Mouse (Mus musculus) neural tube, embryonic 11.5 days (tissue): ENCODE data around the gene Xrcc3. TPM values are rescaled to one million over a fixed set of nuclear protein-coding genes. Genes with fewer than 3 reads are reported as not detected.

ENCODE experiments used
- ATAC-seq: fragments of 200-750 bp; cut with Nextera tagmentation; 2 replicates; pipeline ENCODE4 v1.8.0; 2017; ENCODE audit warnings: moderate number of reproducible peaks, mild to moderate bottlenecking, moderate TSS enrichment, moderate library complexity; ENCODE audit not compliant: insufficient read depth, low FRiP score, low TSS enrichment
- DNase-seq: peaks from one replicate; pipeline ENCODE4 v3.0.0-alpha.2; 2015; ENCODE audit warnings: low spot score
- H3K27ac ChIP-seq: fragments of 300-500 bp; sonication (generic); 2 replicates; pipeline ENCODE4 v1.5.1; 2014; ENCODE audit warnings: low read depth, mild to moderate bottlenecking, low read length
- H3K27me3 ChIP-seq: fragments of 300-500 bp; sonication (generic); 2 replicates; pipeline ENCODE4 v1.6.1; 2014; ENCODE audit warnings: mild to moderate bottlenecking, low read length, mixed read lengths; ENCODE audit not compliant: control insufficient read depth, insufficient read depth
- H3K36me3 ChIP-seq: fragments of 300-500 bp; sonication (generic); 2 replicates; pipeline ENCODE4 v1.6.1; 2014; ENCODE audit warnings: mild to moderate bottlenecking, low read length, moderate library complexity, mixed read lengths; ENCODE audit not compliant: control insufficient read depth, insufficient read depth
- H3K4me1 ChIP-seq: fragments of 300-500 bp; sonication (generic); 2 replicates; pipeline ENCODE4 v1.6.1; 2014; ENCODE audit warnings: low read length, mixed read lengths; ENCODE audit not compliant: control insufficient read depth, insufficient read depth
- H3K4me2 ChIP-seq: fragments of 300-500 bp; sonication (generic); 2 replicates; pipeline ENCODE4 v1.6.1; 2014; ENCODE audit warnings: low read depth, mild to moderate bottlenecking, moderate library complexity
- H3K4me3 ChIP-seq: fragments of 300-500 bp; sonication (generic); 2 replicates; pipeline ENCODE4 v1.5.1; 2014; ENCODE audit warnings: low read depth, low read length
- H3K9ac ChIP-seq: fragments of 300-500 bp; sonication (generic); 2 replicates; pipeline ENCODE4 v1.6.1; 2014; ENCODE audit warnings: mild to moderate bottlenecking, low read length
- H3K9me3 ChIP-seq: fragments of 300-500 bp; sonication (generic); 2 replicates; pipeline ENCODE4 v1.6.1; 2016; ENCODE audit warnings: low read length; ENCODE audit not compliant: control insufficient read depth
- WGBS: fragments of 180-500 bp; shearing (Covaris S2); extraction: QIAGEN DNeasy Blood & Tissue Kit; methylation state at CpG from one replicate; pipeline ENCODE4 v1.1.7; 2014; 5-methylcytosine and 5-hydroxymethylcytosine counted together
- polyA plus RNA-seq: library from polyadenylated mRNA; unstranded; fragments of >200 nt; fragmentation: Nextera tagmentation; extraction: Ambion mirVana; gene quantifications from 2 replicates; pipeline ENCODE4 v1.2.1, GENCODE M21; 2014

The Xrcc3 gene
- polyA plus RNA-seq, 1 experiment from 2014 or later: 12.8 TPM

- WGBS: 76% methylated on average over 15 of the region's 15 CpGs
- no peak for ATAC-seq
- H3K4me2 ChIP-seq: no peak overlapping the region
- no peak overlapping the region for H3K9ac ChIP-seq
- no peak overlapping the region for H3K4me3 ChIP-seq
- no peaks in the 10 kb centered on the region for H3K27me3 ChIP-seq
- no peaks in the 10 kb centered on the region for H3K4me1 ChIP-seq
- H3K27ac ChIP-seq: no peak overlapping the region
- H3K9me3 ChIP-seq: no peaks in the 10 kb centered on the region
- peaks cover 38% of the 10 kb centered on the region for H3K36me3 ChIP-seq
- DNase-seq: no peak
Measured at GRCm38 (mm10) chr12:111774845-111775244, 38.8 kb downstream of the Xrcc3 start.

GRCm38 (mm10) chr12:111774156-111774555 is 39.5 kb downstream of the Xrcc3 start:
- no peak overlapping the region for H3K4me2 ChIP-seq
- WGBS: 91% methylated on average over 16 of the region's 16 CpGs
- H3K36me3 ChIP-seq: peaks cover 34% of the 10 kb centered on the region
- no peak overlapping the region for H3K9ac ChIP-seq
- no peak overlapping the region for H3K4me3 ChIP-seq
- H3K9me3 ChIP-seq: no peaks in the 10 kb centered on the region
- DNase-seq (no peak), ATAC-seq (no peak)
- H3K27ac ChIP-seq: no peak overlapping the region
- 0 out of 2 replicates have a peak, but pooled peaks cover 3% of the 10 kb centered on the region for H3K4me1 ChIP-seq
- H3K27me3 ChIP-seq: no peaks in the 10 kb centered on the region

- no peak for DNase-seq
- no peak for ATAC-seq
- H3K27ac ChIP-seq: no peak overlapping the region
- H3K4me3 ChIP-seq: no peak overlapping the region
- no peak overlapping the region for H3K4me2 ChIP-seq
- H3K4me1 ChIP-seq: peaks cover 19% of the 10 kb centered on the region
- H3K9me3 ChIP-seq: no peaks in the 10 kb centered on the region
- no peaks in the 10 kb centered on the region for H3K27me3 ChIP-seq
- H3K36me3 ChIP-seq: peaks cover 14% of the 10 kb centered on the region
- H3K9ac ChIP-seq: no peak overlapping the region
- WGBS: 91% methylated on average over 10 of the region's 10 CpGs
Measured at GRCm38 (mm10) chr12:111770651-111771050, 43.0 kb downstream of the Xrcc3 start.

- Histone ChIP-seq H3K4me2 (no peak overlapping the region), H3K4me1 (peaks cover 21% of the 10 kb centered on the region), H3K4me3 (no peak overlapping the region), H3K36me3 (peaks cover 14% of the 10 kb centered on the region), H3K27ac (no peak overlapping the region), H3K9me3 (no peaks in the 10 kb centered on the region), H3K9ac (no peak overlapping the region), H3K27me3 (no peaks in the 10 kb centered on the region)
- ATAC-seq (no peak), DNase-seq (no peak)
- WGBS: 72% methylated on average over 8 of the region's 9 CpGs
Measured at GRCm38 (mm10) chr12:111769816-111770577, 43.7 kb downstream of the Xrcc3 start.

- Histone ChIP-seq H3K36me3 (peaks cover 8% of the 10 kb centered on the region), H3K27ac (no peak overlapping the region), H3K4me2 (no peak overlapping the region), H3K27me3 (no peaks in the 10 kb centered on the region), H3K4me3 (no peak overlapping the region), H3K9me3 (no peaks in the 10 kb centered on the region), H3K9ac (no peak overlapping the region), H3K4me1 (peaks cover 21% of the 10 kb centered on the region)
- WGBS: 42% methylated on average over 10 of the region's 10 CpGs
- ATAC-seq: no peak
- no peak for DNase-seq
Measured at GRCm38 (mm10) chr12:111769306-111769705, 44.4 kb downstream of the Xrcc3 start.

GRCm38 (mm10) chr12:111768322-111768928 is 45.2 kb downstream of the Xrcc3 start:
- WGBS: 92% methylated on average over 10 of the region's 10 CpGs

GRCm38 (mm10) chr12:111766313-111767236 is 47.1 kb downstream of the Xrcc3 start:
- WGBS: 36% methylated on average over 16 of the region's 16 CpGs
- DNase-seq (peak; percentile 38), ATAC-seq (0 out of 2 replicates have a peak, but pooled peaks have one; percentile 45)
- no peak overlapping the region for H3K4me3 ChIP-seq
- H3K4me1 ChIP-seq: peaks cover 21% of the 10 kb centered on the region
- no peaks in the 10 kb centered on the region for H3K9me3 ChIP-seq
- H3K27ac ChIP-seq: 0 out of 2 replicates have a peak overlapping the region, but pooled peaks have one; percentile 23
- H3K4me2 ChIP-seq: peak overlapping the region; percentile 27; the same call in 1 of the 2 replicates
- peak overlapping the region; percentile 31; the same call in 1 of the 2 replicates for H3K9ac ChIP-seq
- no peaks in the 10 kb centered on the region for H3K27me3 ChIP-seq
- H3K36me3 ChIP-seq: no peaks in the 10 kb centered on the region; the same call in 1 of the 2 replicates

More at GRCm38 (mm10) chr12:111768322-111768928, 45.2 kb downstream of the Xrcc3 start:
- Histone ChIP-seq H3K27me3 (no peaks in the 10 kb centered on the region), H3K9me3 (no peaks in the 10 kb centered on the region), H3K4me2 (no peak overlapping the region), H3K27ac (no peak overlapping the region), H3K9ac (no peak overlapping the region), H3K4me1 (peaks cover 21% of the 10 kb centered on the region), H3K36me3 (peaks cover 7% of the 10 kb centered on the region), H3K4me3 (no peak overlapping the region)
- no peak for ATAC-seq
- DNase-seq: no peak

GRCm38 (mm10) chr12:111762620-111763280 is 50.9 kb downstream of the Xrcc3 start:
- WGBS: 94% methylated on average over 13 of the region's 13 CpGs
- Histone ChIP-seq H3K27ac (no peak overlapping the region), H3K4me1 (peaks cover 31% of the 10 kb centered on the region), H3K27me3 (no peaks in the 10 kb centered on the region), H3K9me3 (no peaks in the 10 kb centered on the region), H3K4me2 (no peak overlapping the region), H3K4me3 (no peak overlapping the region), H3K36me3 (no peaks in the 10 kb centered on the region; the same call in 1 of the 2 replicates), H3K9ac (no peak overlapping the region)
- DNase-seq (no peak), ATAC-seq (no peak)
